Mouse (Mus musculus): ENCODE data around the gene Wwtr1. TPM values are rescaled to one million over a fixed set of nuclear protein-coding genes. Genes with fewer than 3 reads are reported as not detected.

Wwtr1 gene
- polyA plus RNA-seq, 2 experiments, result 0.93 to 1.5 TPM

DNA sequence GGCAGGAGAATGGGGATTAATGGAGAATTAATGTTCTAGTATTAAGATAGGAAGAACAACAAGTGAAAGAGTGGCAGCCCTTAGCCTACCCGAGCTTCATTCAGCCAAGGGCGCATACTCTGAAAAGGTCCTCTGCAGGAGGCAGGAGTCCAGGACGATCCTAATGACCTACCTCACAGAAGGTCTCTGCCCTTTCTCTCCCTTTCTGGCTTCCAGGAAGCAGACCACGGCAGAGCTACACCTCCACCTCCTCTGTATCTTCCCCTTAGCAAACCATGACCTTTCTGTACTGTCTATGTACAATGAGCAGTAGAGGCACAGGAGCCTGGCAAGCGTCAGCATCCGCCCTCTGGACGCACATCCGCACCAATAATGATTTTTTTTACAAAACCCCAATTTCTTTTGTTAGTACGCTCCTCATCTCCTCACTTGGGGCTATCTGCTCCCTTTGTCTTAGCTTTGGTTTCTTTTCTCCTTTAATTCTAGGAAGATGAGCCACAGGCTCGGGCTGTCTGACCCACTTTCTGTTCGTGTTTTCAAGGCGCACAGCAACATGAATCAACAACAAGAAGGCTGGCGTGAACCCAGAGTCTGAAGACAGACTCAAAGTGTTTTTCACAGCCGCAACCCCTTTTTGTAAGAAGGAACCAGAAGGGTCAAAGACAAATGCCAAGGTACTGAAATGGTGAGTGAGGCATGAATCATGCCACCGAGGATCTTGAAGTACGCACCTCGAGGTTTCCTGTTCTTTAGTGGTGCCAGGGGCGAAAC lies 63.7 kb downstream of the Wwtr1 start:
- ATAC-seq (ENCODE audit: insufficient read depth), result no peak
- Histone ChIP-seq H3K27ac (no peak overlapping the region), H3K36me3 (replicated peaks; ENCODE audit: control insufficient read depth, insufficient read depth, low read depth) (no peaks in the 10 kb centered on the region), H3K4me3 (ENCODE audit: insufficient read depth in 1 of 2, low read depth in 2 of 2, low read length in 2 of 2) (no peak overlapping the region), H3K9me3 (ENCODE audit: control insufficient read depth, low read length) (no peaks in the 10 kb centered on the region), H3K4me1 (replicated peaks; ENCODE audit: control insufficient read depth in 2 of 2, insufficient read depth in 2 of 2, low read length in 1 of 2) (no peaks in the 10 kb centered on the region), H3K9ac (replicated peaks) (no peak overlapping the region), H3K4me2 (ENCODE audit: low read depth) (no peak overlapping the region), H3K27me3 (ENCODE audit: control insufficient read depth, insufficient read depth, low read length) (no peaks in the 10 kb centered on the region)
- TF ChIP-seq CTCF (IDR thresholded peaks at IDR 0.05; ENCODE audit: low read depth) (no peak), EP300 (IDR thresholded peaks at IDR 0.05; ENCODE audit: low read depth) (no peak)
- no peak for DNase-seq (ENCODE audit: low read depth in 3 of 3, low spot score in 3 of 3)
- WGBS (ENCODE audit: insufficient replicate concordance), result 63% methylated on average over 18 of the region's 18 CpGs

DNA sequence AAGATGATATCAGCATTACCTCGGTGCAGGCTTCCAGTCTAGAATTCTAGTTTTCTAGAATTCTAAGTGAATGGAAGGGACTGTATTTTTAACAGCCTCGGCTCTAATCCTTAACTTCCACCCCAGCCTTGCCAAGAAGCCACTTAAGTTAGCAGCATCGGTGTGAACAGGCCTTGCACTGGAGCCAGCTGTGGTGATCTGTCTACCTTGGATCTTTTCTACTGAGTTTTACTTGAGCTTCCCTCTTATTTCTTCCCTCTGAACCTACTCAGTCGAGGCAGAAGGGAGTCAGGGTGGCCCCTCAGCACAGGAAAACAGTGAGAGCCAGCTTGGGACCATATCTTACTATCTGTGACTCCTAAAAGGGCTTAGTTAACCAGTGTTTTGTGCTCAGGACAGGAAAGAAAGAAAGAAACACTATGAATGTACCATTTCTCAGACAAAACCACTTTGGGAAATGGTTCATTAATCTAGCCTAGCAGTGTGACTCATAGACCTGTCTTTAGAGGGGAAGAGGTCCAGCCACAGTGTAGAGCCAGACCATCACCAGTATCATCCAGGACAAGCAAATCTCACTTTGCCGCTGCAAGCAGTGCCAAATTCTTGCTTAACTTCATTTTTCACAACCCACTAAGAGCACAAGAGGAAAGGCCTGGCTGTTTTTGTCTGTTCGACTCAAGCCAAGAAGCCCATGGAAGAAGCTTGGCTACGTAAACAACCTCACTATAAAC lies 65.6 kb downstream of the Wwtr1 start:
- 48% methylated on average over 7 of the region's 7 CpGs for WGBS (ENCODE audit: insufficient replicate concordance)
- Histone ChIP-seq H3K27ac (no peak overlapping the region), H3K4me1 (replicated peaks; ENCODE audit: control insufficient read depth in 2 of 2, insufficient read depth in 2 of 2, low read length in 1 of 2) (no peaks in the 10 kb centered on the region), H3K9ac (replicated peaks) (no peak overlapping the region), H3K4me3 (ENCODE audit: insufficient read depth in 1 of 2, low read depth in 2 of 2, low read length in 2 of 2) (no peak overlapping the region), H3K9me3 (ENCODE audit: control insufficient read depth, low read length) (no peaks in the 10 kb centered on the region), H3K36me3 (replicated peaks; ENCODE audit: control insufficient read depth, insufficient read depth, low read depth) (no peaks in the 10 kb centered on the region), H3K4me2 (ENCODE audit: low read depth) (no peak overlapping the region), H3K27me3 (ENCODE audit: control insufficient read depth, insufficient read depth, low read length) (no peaks in the 10 kb centered on the region)
- DNase-seq (ENCODE audit: low read depth in 3 of 3, low spot score in 3 of 3) (no peak), ATAC-seq (ENCODE audit: insufficient read depth) (no peak)
- TF ChIP-seq CTCF (IDR thresholded peaks at IDR 0.05; ENCODE audit: low read depth) (no peak), EP300 (IDR thresholded peaks at IDR 0.05; ENCODE audit: low read depth) (no peak)

DNA sequence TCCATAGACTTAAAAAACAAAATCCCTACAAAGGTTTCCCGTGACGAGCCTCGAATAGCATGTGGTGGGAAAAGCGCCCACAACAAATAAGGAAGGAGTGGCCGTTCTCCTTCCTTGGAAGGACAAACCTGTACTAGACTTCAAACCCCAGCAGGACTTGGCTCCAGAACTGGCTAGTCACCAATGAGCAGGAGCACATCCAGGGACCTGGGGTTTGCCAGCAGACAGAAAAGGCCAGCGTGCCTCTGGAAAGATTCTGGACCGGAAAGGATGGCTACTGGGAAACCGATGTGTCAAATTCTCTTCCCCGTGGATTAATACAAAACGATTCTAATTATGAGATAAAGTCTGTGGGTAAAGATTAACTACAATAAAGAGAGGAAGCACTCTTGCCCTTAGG lies 69.7 kb downstream of the Wwtr1 start:
- DNase-seq (ENCODE audit: low read depth in 3 of 3, low spot score in 3 of 3), result no peak
- Histone ChIP-seq H3K27me3 (ENCODE audit: control insufficient read depth, insufficient read depth, low read length) (no peaks in the 10 kb centered on the region), H3K27ac (no peak overlapping the region), H3K4me1 (replicated peaks; ENCODE audit: control insufficient read depth in 2 of 2, insufficient read depth in 2 of 2, low read length in 1 of 2) (no peaks in the 10 kb centered on the region), H3K4me2 (ENCODE audit: low read depth) (no peak overlapping the region), H3K9ac (replicated peaks) (no peak overlapping the region), H3K9me3 (ENCODE audit: control insufficient read depth, low read length) (no peaks in the 10 kb centered on the region), H3K36me3 (replicated peaks; ENCODE audit: control insufficient read depth, insufficient read depth, low read depth) (no peaks in the 10 kb centered on the region), H3K4me3 (ENCODE audit: insufficient read depth in 1 of 2, low read depth in 2 of 2, low read length in 2 of 2) (no peak overlapping the region)
- ATAC-seq (ENCODE audit: insufficient read depth), result no peak
- TF ChIP-seq EP300 (IDR thresholded peaks at IDR 0.05; ENCODE audit: low read depth), result no peak
- no peak for TF ChIP-seq CTCF (IDR thresholded peaks at IDR 0.05; ENCODE audit: low read depth)
- WGBS (ENCODE audit: insufficient replicate concordance), result 72% methylated on average over 10 of the region's 10 CpGs

DNA sequence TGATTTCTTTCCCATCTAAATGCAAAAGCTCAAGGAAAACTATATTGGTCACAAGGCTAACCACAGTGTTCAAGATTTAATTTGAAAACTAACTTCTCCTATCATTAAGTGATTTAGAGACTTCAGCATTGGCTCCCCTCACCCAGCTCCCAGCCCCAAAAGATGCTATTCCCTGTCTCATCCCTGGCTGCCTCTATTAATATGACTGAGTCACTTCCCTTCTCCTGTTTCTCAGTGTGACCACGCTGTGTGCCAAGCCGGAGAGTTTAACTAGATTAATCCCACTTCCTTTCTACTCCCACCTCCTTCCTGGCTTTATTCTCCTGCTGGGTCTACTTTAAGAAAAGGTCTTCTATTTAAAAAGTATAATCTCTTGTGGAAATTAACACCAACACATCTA lies 71.0 kb downstream of the Wwtr1 start:
- no peak for DNase-seq (ENCODE audit: low read depth in 3 of 3, low spot score in 3 of 3)
- Histone ChIP-seq H3K4me1 (replicated peaks; ENCODE audit: control insufficient read depth in 2 of 2, insufficient read depth in 2 of 2, low read length in 1 of 2) (no peaks in the 10 kb centered on the region), H3K27me3 (ENCODE audit: control insufficient read depth, insufficient read depth, low read length) (no peaks in the 10 kb centered on the region), H3K9ac (replicated peaks) (no peak overlapping the region), H3K27ac (no peak overlapping the region), H3K4me2 (ENCODE audit: low read depth) (no peak overlapping the region), H3K36me3 (replicated peaks; ENCODE audit: control insufficient read depth, insufficient read depth, low read depth) (no peaks in the 10 kb centered on the region), H3K9me3 (ENCODE audit: control insufficient read depth, low read length) (no peaks in the 10 kb centered on the region), H3K4me3 (ENCODE audit: insufficient read depth in 1 of 2, low read depth in 2 of 2, low read length in 2 of 2) (no peak overlapping the region)
- WGBS (ENCODE audit: insufficient replicate concordance), result 38% methylated on average over 2 of the region's 2 CpGs
- no peak for ATAC-seq (ENCODE audit: insufficient read depth)
- TF ChIP-seq CTCF (IDR thresholded peaks at IDR 0.05; ENCODE audit: low read depth), result no peak
- TF ChIP-seq EP300 (IDR thresholded peaks at IDR 0.05; ENCODE audit: low read depth), result no peak

DNA sequence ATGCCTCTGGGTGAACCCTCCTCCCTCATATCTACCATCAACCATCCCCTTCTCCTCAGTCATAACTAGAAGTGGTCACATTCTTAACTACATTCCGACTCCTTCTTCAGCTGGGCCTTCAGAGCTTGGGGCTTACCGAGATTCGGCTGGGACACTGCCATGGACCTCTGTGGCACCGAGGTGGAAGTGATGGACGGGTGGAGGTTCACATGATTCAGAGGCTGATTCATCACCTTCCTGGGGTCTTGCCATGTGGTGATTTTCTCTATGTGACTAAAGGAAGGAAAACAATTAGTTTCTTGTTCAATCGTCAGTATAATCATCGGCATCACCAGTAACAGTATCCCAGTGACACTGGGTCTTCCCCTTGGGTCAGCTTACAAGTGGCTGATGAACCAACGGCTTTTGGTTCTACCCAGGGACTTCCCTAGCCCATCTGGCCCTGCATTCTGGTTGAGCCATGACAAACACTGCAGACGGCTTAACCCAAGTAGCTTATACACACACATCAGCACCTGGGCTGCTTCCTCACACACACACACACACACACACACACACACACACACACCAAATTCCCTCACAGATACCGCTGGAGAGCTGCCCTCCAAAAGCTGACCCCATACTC lies 74.0 kb downstream of the Wwtr1 start:
- Histone ChIP-seq H3K4me2 (ENCODE audit: low read depth) (no peak overlapping the region), H3K27ac (no peak overlapping the region), H3K4me1 (replicated peaks; ENCODE audit: control insufficient read depth in 2 of 2, insufficient read depth in 2 of 2, low read length in 1 of 2) (no peaks in the 10 kb centered on the region), H3K9me3 (ENCODE audit: control insufficient read depth, low read length) (no peaks in the 10 kb centered on the region), H3K27me3 (ENCODE audit: control insufficient read depth, insufficient read depth, low read length) (no peaks in the 10 kb centered on the region), H3K36me3 (replicated peaks; ENCODE audit: control insufficient read depth, insufficient read depth, low read depth) (no peaks in the 10 kb centered on the region), H3K9ac (replicated peaks) (no peak overlapping the region), H3K4me3 (ENCODE audit: insufficient read depth in 1 of 2, low read depth in 2 of 2, low read length in 2 of 2) (no peak overlapping the region)
- TF ChIP-seq EP300 (IDR thresholded peaks at IDR 0.05; ENCODE audit: low read depth) (no peak), CTCF (IDR thresholded peaks at IDR 0.05; ENCODE audit: low read depth) (no peak)
- no peak for DNase-seq (ENCODE audit: low read depth in 3 of 3, low spot score in 3 of 3)
- 54% methylated on average over 10 of the region's 10 CpGs for WGBS (ENCODE audit: insufficient replicate concordance)
- ATAC-seq (ENCODE audit: insufficient read depth), result no peak

Measured in liver, embryonic 14.5 days (tissue).